Mouse (Mus musculus) myocyte (in vitro differentiated cells): ENCODE data around the gene Frmd4a. TPM values are rescaled to one million over a fixed set of nuclear protein-coding genes. Genes with fewer than 3 reads are reported as not detected.

Experiments
- H3K27me3 ChIP-seq: one replicate; pipeline ENCODE4 v1.6.1; 2011; ENCODE audit not compliant: control insufficient read depth, insufficient read depth, insufficient read length
- H3K36me3 ChIP-seq: one replicate; pipeline ENCODE4 v1.6.1; 2011; ENCODE audit not compliant: control insufficient read depth, insufficient read depth
- H3K4me2 ChIP-seq: one replicate; pipeline ENCODE4 v1.6.1; 2011; ENCODE audit warnings: low read depth, control low read depth
- H3K4me3 ChIP-seq: one replicate; pipeline ENCODE4 v1.5.1; 2011; ENCODE audit warnings: mild to moderate bottlenecking, control low read depth, moderate library complexity
- H3K79me2 ChIP-seq: one replicate; pipeline ENCODE4 v1.6.1; 2011; ENCODE audit not compliant: control insufficient read depth, insufficient read depth
- H3ac ChIP-seq: one replicate; pipeline ENCODE4 v1.6.1; 2011; ENCODE audit not compliant: control insufficient read depth, insufficient read length
- CEBPB ChIP-seq: IDR thresholded peaks from 2 replicates; pipeline ENCODE4 v1.6.1; 2011; ENCODE audit warnings: mild to moderate bottlenecking, moderate library complexity; ENCODE audit not compliant: poor library complexity, insufficient read depth, severe bottlenecking
- E2F4 ChIP-seq: IDR thresholded peaks from one replicate; pipeline ENCODE4 v1.6.1; 2011; ENCODE audit warnings: mild to moderate bottlenecking, control low read depth, moderate library complexity; ENCODE audit not compliant: insufficient read depth
- MAX ChIP-seq: IDR thresholded peaks from one replicate; pipeline ENCODE4 v1.6.1; 2011; ENCODE audit warnings: low read depth, mild to moderate bottlenecking, control low read depth
- MYOD1 ChIP-seq, 3 experiments: IDR thresholded peaks; one replicate each; pipeline ENCODE4 v1.6.1; 2011; ENCODE audit warnings: control low read depth in 2 of 3, low read depth in 2 of 3, mild to moderate bottlenecking in 2 of 3, moderate library complexity in 1 of 3; ENCODE audit not compliant: insufficient read length in 2 of 3, control insufficient read depth in 1 of 3
- MYOG ChIP-seq, 3 experiments: IDR thresholded peaks; one replicate each; pipeline ENCODE4 v1.6.1; 2011; ENCODE audit warnings: control low read depth in 2 of 3, low read depth in 2 of 3, mild to moderate bottlenecking in 2 of 3; ENCODE audit not compliant: insufficient read length in 2 of 3, control insufficient read depth in 1 of 3, insufficient read depth in 1 of 3
- POLR2A ChIP-seq: IDR thresholded peaks from one replicate; pipeline ENCODE4 v1.6.1; 2011; ENCODE audit warnings: low read depth, mild to moderate bottlenecking, control low read depth, moderate library complexity; ENCODE audit not compliant: insufficient read length
- POLR2AphosphoS2 ChIP-seq: IDR thresholded peaks from one replicate; pipeline ENCODE4 v1.6.1; 2011; ENCODE audit warnings: low read depth, control low read depth; ENCODE audit not compliant: insufficient read length
- REST ChIP-seq: IDR thresholded peaks from one replicate; pipeline ENCODE4 v1.6.1; 2011; ENCODE audit warnings: mild to moderate bottlenecking, control low read depth, moderate library complexity; ENCODE audit not compliant: insufficient read depth, insufficient read length
- SRF ChIP-seq: IDR thresholded peaks from one replicate; pipeline ENCODE4 v1.6.1; 2011; ENCODE audit warnings: low read depth; ENCODE audit not compliant: control insufficient read depth, insufficient read length
- TCF12 ChIP-seq: IDR thresholded peaks from one replicate; pipeline ENCODE4 v1.6.1; 2011; ENCODE audit warnings: mild to moderate bottlenecking, control low read depth; ENCODE audit not compliant: poor library complexity, insufficient read depth, severe bottlenecking
- TCF3 ChIP-seq: IDR thresholded peaks from one replicate; pipeline ENCODE4 v1.6.1; 2011; ENCODE audit warnings: low read depth, control low read depth; ENCODE audit not compliant: insufficient read length
- USF1 ChIP-seq: IDR thresholded peaks from one replicate; pipeline ENCODE4 v1.6.1; 2011; ENCODE audit warnings: low read depth, mild to moderate bottlenecking, control low read depth, moderate library complexity
- polyA plus RNA-seq: library from polyadenylated mRNA; unstranded; fragments of >200 nt; fragmentation: generic; extraction: Trizol; gene quantifications from one replicate; pipeline ENCODE4 v1.2.1, GENCODE M21; 2012; ENCODE audit warnings: missing spikeins

Gene Frmd4a
- polyA plus RNA-seq, 1 experiment: 24.7 TPM

- Histone ChIP-seq H3ac (no peak overlapping the region), H3K36me3 (peaks cover 17% of the 10 kb centered on the region), H3K27me3 (no peaks in the 10 kb centered on the region), H3K4me3 (no peak overlapping the region), H3K4me2 (no peak overlapping the region), H3K79me2 (peaks cover 7% of the 10 kb centered on the region)
- no peak for TF ChIP-seq MYOD1 (IDR thresholded peaks at IDR 0.05; ENCODE audit: control insufficient read depth in 1 of 3, insufficient read length in 2 of 3, low read depth in 2 of 3)
- no peak for TF ChIP-seq TCF12
- no peak for TF ChIP-seq SRF
- no peak for TF ChIP-seq MYOG (IDR thresholded peaks at IDR 0.05; ENCODE audit: control insufficient read depth in 1 of 3, insufficient read depth in 1 of 3, insufficient read length in 2 of 3, low read depth in 2 of 3)
- no peak for TF ChIP-seq E2F4
- TF ChIP-seq CEBPB: no peak
- TF ChIP-seq TCF3: no peak
Measured at GRCm38 (mm10) chr2:4508959-4509615, 491.6 kb downstream of the Frmd4a start.

GRCm38 (mm10) chr2:4509739-4510138, 492.2 kb downstream of the Frmd4a start:
- no peak for TF ChIP-seq SRF
- Histone ChIP-seq H3K4me2 (no peak overlapping the region), H3K79me2 (peaks cover 7% of the 10 kb centered on the region), H3K36me3 (peaks cover 17% of the 10 kb centered on the region), H3K27me3 (no peaks in the 10 kb centered on the region), H3K4me3 (no peak overlapping the region), H3ac (no peak overlapping the region)

- H3K36me3 ChIP-seq: peaks cover 17% of the 10 kb centered on the region
- no peak for TF ChIP-seq E2F4
- TF ChIP-seq MYOG (IDR thresholded peaks at IDR 0.05; ENCODE audit: control insufficient read depth in 1 of 3, insufficient read depth in 1 of 3, insufficient read length in 2 of 3, low read depth in 2 of 3): no peak
- TF ChIP-seq CEBPB: no peak
- TF ChIP-seq SRF: no peak
- TF ChIP-seq TCF3: no peak
- no peak for TF ChIP-seq MAX
- no peak for TF ChIP-seq POLR2AphosphoS2
- peaks cover 7% of the 10 kb centered on the region for H3K79me2 ChIP-seq
- no peak overlapping the region for H3ac ChIP-seq
- no peak overlapping the region for H3K4me3 ChIP-seq
- H3K4me2 ChIP-seq: no peak overlapping the region
- no peaks in the 10 kb centered on the region for H3K27me3 ChIP-seq
Measured at GRCm38 (mm10) chr2:4510208-4511079, 492.9 kb downstream of the Frmd4a start.

- peaks cover 7% of the 10 kb centered on the region for H3K79me2 ChIP-seq
- no peak overlapping the region for H3K4me3 ChIP-seq
- no peak overlapping the region for H3ac ChIP-seq
- H3K4me2 ChIP-seq: no peak overlapping the region
- peaks cover 13% of the 10 kb centered on the region for H3K36me3 ChIP-seq
- TF ChIP-seq TCF12: no peak
- no peak for TF ChIP-seq POLR2A
- no peaks in the 10 kb centered on the region for H3K27me3 ChIP-seq
Measured at GRCm38 (mm10) chr2:4511080-4511386, 493.5 kb downstream of the Frmd4a start.

GRCm38 (mm10) chr2:4512607-4513006, 495.1 kb downstream of the Frmd4a start:
- Histone ChIP-seq H3K4me2 (no peak overlapping the region), H3K27me3 (no peaks in the 10 kb centered on the region), H3K79me2 (peaks cover 7% of the 10 kb centered on the region), H3ac (no peak overlapping the region), H3K36me3 (peaks cover 10% of the 10 kb centered on the region), H3K4me3 (no peak overlapping the region)
- no peak for TF ChIP-seq POLR2A
- no peak for TF ChIP-seq MAX
- TF ChIP-seq POLR2AphosphoS2: no peak
- no peak for TF ChIP-seq USF1
- TF ChIP-seq TCF12: no peak
- TF ChIP-seq CEBPB: no peak
- no peak for TF ChIP-seq TCF3
- TF ChIP-seq MYOD1 (IDR thresholded peaks at IDR 0.05; ENCODE audit: control insufficient read depth in 1 of 3, insufficient read length in 2 of 3, low read depth in 2 of 3): no peak
- no peak for TF ChIP-seq SRF
- no peak for TF ChIP-seq REST
- TF ChIP-seq MYOG (IDR thresholded peaks at IDR 0.05; ENCODE audit: control insufficient read depth in 1 of 3, insufficient read depth in 1 of 3, insufficient read length in 2 of 3, low read depth in 2 of 3): no peak
- no peak for TF ChIP-seq E2F4
